Mouse (Mus musculus) hindbrain, embryonic 14.5 days (tissue): Measurements from ENCODE around the gene Sirpa. TPM values are rescaled to one million over a fixed set of nuclear protein-coding genes. Genes with fewer than 3 reads are reported as not detected.
A peak's percentile ranks its signal among the peaks of the same experiment; 100 is the strongest.

Experiments
- ATAC-seq: fragments of 200-750 bp; cut with Nextera tagmentation; 2 replicates; pipeline ENCODE4 v1.8.0; 2017; ENCODE audit warnings: moderate number of reproducible peaks, mild to moderate bottlenecking, moderate TSS enrichment, moderate library complexity; ENCODE audit not compliant: low FRiP score
- DNase-seq: peaks from one replicate; pipeline ENCODE4 v3.0.0-alpha.2; 2015; ENCODE audit warnings: low spot score
- H3K27ac ChIP-seq: fragments of 300-500 bp; sonication (generic); 2 replicates; pipeline ENCODE4 v1.5.1; 2014; ENCODE audit warnings: mild to moderate bottlenecking, moderate library complexity
- H3K27me3 ChIP-seq: fragments of 300-500 bp; sonication (generic); 2 replicates; pipeline ENCODE4 v1.6.1; 2014; ENCODE audit warnings: mild to moderate bottlenecking, low read length, mixed read lengths; ENCODE audit not compliant: control insufficient read depth, insufficient read depth
- H3K36me3 ChIP-seq: fragments of 300-500 bp; sonication (generic); replicated peaks from 2 replicates; pipeline ENCODE4 v1.6.1; 2014; ENCODE audit not compliant: control insufficient read depth, insufficient read depth
- H3K4me1 ChIP-seq: fragments of 300-500 bp; sonication (generic); replicated peaks from 2 replicates; pipeline ENCODE4 v1.6.1; 2014; ENCODE audit warnings: antibody characterized with exemption, low read length, mixed read lengths; ENCODE audit not compliant: control insufficient read depth, insufficient read depth
- H3K4me2 ChIP-seq: fragments of 300-500 bp; sonication (generic); replicated peaks from 2 replicates; pipeline ENCODE4 v1.6.1; 2014; ENCODE audit warnings: mild to moderate bottlenecking, moderate library complexity
- H3K4me3 ChIP-seq: fragments of 300-500 bp; sonication (generic); replicated peaks from 2 replicates; pipeline ENCODE4 v1.5.1; 2014; ENCODE audit warnings: mild to moderate bottlenecking, low read length
- H3K9ac ChIP-seq: fragments of 300-500 bp; sonication (generic); 2 replicates; pipeline ENCODE4 v1.6.1; 2014
- H3K9me3 ChIP-seq: fragments of 300-500 bp; sonication (generic); 2 replicates; pipeline ENCODE4 v1.6.1; 2016; ENCODE audit warnings: low read length; ENCODE audit not compliant: control insufficient read depth
- WGBS: fragments of 180-500 bp; shearing (Covaris S2); extraction: QIAGEN DNeasy Blood & Tissue Kit; methylation state at CpG from one replicate; pipeline ENCODE4 v1.1.7; 2014; 5-methylcytosine and 5-hydroxymethylcytosine counted together
- polyA plus RNA-seq: library from polyadenylated mRNA; unstranded; fragments of >200 nt; fragmentation: Nextera tagmentation; extraction: Ambion mirVana; gene quantifications from 2 replicates; pipeline ENCODE4 v1.2.1, GENCODE M21; 2014

The Sirpa gene
- polyA plus RNA-seq, 1 experiment from 2014 or later = 38.6 TPM

- WGBS = 66% methylated on average over 4 of the region's 4 CpGs
- Histone ChIP-seq H3K27me3 (no peaks in the 10 kb centered on the region), H3K27ac (no peak overlapping the region), H3K4me3 (no peak overlapping the region), H3K4me1 (no peaks in the 10 kb centered on the region), H3K9me3 (no peaks in the 10 kb centered on the region), H3K9ac (no peak overlapping the region), H3K36me3 (no peaks in the 10 kb centered on the region), H3K4me2 (no peak overlapping the region)
- ATAC-seq (no peak), DNase-seq (no peak)
These were observed 60.0 kb downstream of the Sirpa start for GRCm38 (mm10) chr2:129652616-129653015.

GRCm38 (mm10) chr2:129653632-129654031, 61.0 kb downstream of the Sirpa start:
- no peaks in the 10 kb centered on the region for H3K36me3 ChIP-seq
- no peak overlapping the region for H3K9ac ChIP-seq
- 87% methylated on average over 2 of the region's 2 CpGs for WGBS
- no peaks in the 10 kb centered on the region for H3K4me1 ChIP-seq
- DNase-seq (no peak), ATAC-seq (no peak)
- H3K4me3 ChIP-seq = no peak overlapping the region
- H3K9me3 ChIP-seq = no peaks in the 10 kb centered on the region
- no peak overlapping the region for H3K27ac ChIP-seq
- no peak overlapping the region for H3K4me2 ChIP-seq
- no peaks in the 10 kb centered on the region for H3K27me3 ChIP-seq

GRCm38 (mm10) chr2:129654233-129654950, 61.8 kb downstream of the Sirpa start:
- 85% methylated on average over 4 of the region's 4 CpGs for whole genome bisulfite sequencing
- H3K4me2 ChIP-seq = no peak overlapping the region
- no peak overlapping the region for H3K9ac ChIP-seq
- H3K4me3 ChIP-seq = no peak overlapping the region
- ATAC-seq (no peak), DNase-seq (no peak)
- H3K36me3 ChIP-seq = no peaks in the 10 kb centered on the region
- no peaks in the 10 kb centered on the region for H3K9me3 ChIP-seq
- no peaks in the 10 kb centered on the region for H3K4me1 ChIP-seq
- H3K27ac ChIP-seq = no peak overlapping the region
- H3K27me3 ChIP-seq = no peaks in the 10 kb centered on the region

- no peaks in the 10 kb centered on the region for H3K9me3 ChIP-seq
- H3K4me3 ChIP-seq = no peak overlapping the region
- no peak overlapping the region for H3K9ac ChIP-seq
- no peaks in the 10 kb centered on the region for H3K36me3 ChIP-seq
- no peaks in the 10 kb centered on the region for H3K4me1 ChIP-seq
- no peak overlapping the region for H3K4me2 ChIP-seq
- H3K27ac ChIP-seq = no peak overlapping the region
- DNase-seq = no peak
- no peak for ATAC-seq
- no peaks in the 10 kb centered on the region for H3K27me3 ChIP-seq
- WGBS = 90% methylated on average over 4 of the region's 4 CpGs
These were observed 62.4 kb downstream of the Sirpa start for GRCm38 (mm10) chr2:129655033-129655432.

- Histone ChIP-seq H3K9ac (no peak overlapping the region), H3K4me2 (no peak overlapping the region), H3K27ac (no peak overlapping the region), H3K9me3 (no peaks in the 10 kb centered on the region), H3K4me3 (no peak overlapping the region), H3K36me3 (no peaks in the 10 kb centered on the region), H3K27me3 (no peaks in the 10 kb centered on the region), H3K4me1 (no peaks in the 10 kb centered on the region)
- DNase-seq (no peak), ATAC-seq (no peak)
- 94% methylated on average over 4 of the region's 4 CpGs for WGBS
These were observed 66.2 kb downstream of the Sirpa start for GRCm38 (mm10) chr2:129658796-129659195.

GRCm38 (mm10) chr2:129660020-129660419, 67.4 kb downstream of the Sirpa start:
- DNase-seq = no peak

GRCm38 (mm10) chr2:129662484-129662883, 69.8 kb downstream of the Sirpa start:
- no peaks in the 10 kb centered on the region for H3K9me3 ChIP-seq
- H3K4me1 ChIP-seq = no peaks in the 10 kb centered on the region
- H3K9ac ChIP-seq = no peak overlapping the region
- H3K27me3 ChIP-seq = no peaks in the 10 kb centered on the region
- H3K36me3 ChIP-seq = no peaks in the 10 kb centered on the region
- DNase-seq (no peak), ATAC-seq (no peak)
- WGBS = 81% methylated on average over 4 of the region's 4 CpGs
- no peak overlapping the region for H3K4me2 ChIP-seq
- H3K27ac ChIP-seq = no peak overlapping the region
- H3K4me3 ChIP-seq = no peak overlapping the region

More at GRCm38 (mm10) chr2:129660020-129660419, 67.4 kb downstream of the Sirpa start:
- Histone ChIP-seq H3K9me3 (no peaks in the 10 kb centered on the region), H3K4me1 (no peaks in the 10 kb centered on the region), H3K4me2 (no peak overlapping the region), H3K9ac (no peak overlapping the region), H3K27ac (no peak overlapping the region), H3K27me3 (no peaks in the 10 kb centered on the region), H3K36me3 (no peaks in the 10 kb centered on the region), H3K4me3 (no peak overlapping the region)
- WGBS = 70% methylated on average over 6 of the region's 6 CpGs
- ATAC-seq = no peak

GRCm38 (mm10) chr2:129671911-129672310, 79.3 kb downstream of the Sirpa start:
- H3K4me1 ChIP-seq = no peaks in the 10 kb centered on the region
- 77% methylated on average over 4 of the region's 4 CpGs for WGBS
- DNase-seq = no peak

GRCm38 (mm10) chr2:129674935-129675634, 82.5 kb downstream of the Sirpa start:
- H3K36me3 ChIP-seq = no peaks in the 10 kb centered on the region
- 0 out of 2 replicates have a peak, but pooled peaks have one; percentile 43 for ATAC-seq
- WGBS = 30% methylated on average over 13 of the region's 13 CpGs

More at GRCm38 (mm10) chr2:129671911-129672310, 79.3 kb downstream of the Sirpa start:
- ATAC-seq = no peak
- Histone ChIP-seq H3K36me3 (no peaks in the 10 kb centered on the region), H3K4me3 (no peak overlapping the region), H3K27me3 (no peaks in the 10 kb centered on the region), H3K9ac (no peak overlapping the region), H3K27ac (no peak overlapping the region), H3K4me2 (no peak overlapping the region), H3K9me3 (no peaks in the 10 kb centered on the region)

More at GRCm38 (mm10) chr2:129674935-129675634, 82.5 kb downstream of the Sirpa start:
- Histone ChIP-seq H3K9me3 (no peaks in the 10 kb centered on the region), H3K4me1 (no peaks in the 10 kb centered on the region), H3K4me3 (no peak overlapping the region), H3K27me3 (no peaks in the 10 kb centered on the region), H3K9ac (no peak overlapping the region), H3K4me2 (no peak overlapping the region), H3K27ac (no peak overlapping the region)
- DNase-seq = peak; percentile 68
